Mouse (Mus musculus) macrophage (primary cell): ENCODE data around the gene Fkbp2. TPM values are rescaled to one million over a fixed set of nuclear protein-coding genes. Genes with fewer than 3 reads are reported as not detected.

ENCODE experiments used
- H3K27ac ChIP-seq: fragments of 350-480 bp; formaldehyde crosslinking; 2 replicates; pipeline ENCODE4 v1.9.0; 2021
- H3K36me3 ChIP-seq: fragments of 350-480 bp; formaldehyde crosslinking; 2 replicates; pipeline ENCODE4 v1.9.0; 2021; ENCODE audit errors: inconsistent target
- H3K4me3 ChIP-seq: fragments of 350-480 bp; formaldehyde crosslinking; 2 replicates; pipeline ENCODE4 v1.9.0; 2021; ENCODE audit errors: inconsistent target
- H3K79me2 ChIP-seq: fragments of 350-480 bp; formaldehyde crosslinking; 2 replicates; pipeline ENCODE4 v1.9.0; 2021; ENCODE audit errors: inconsistent target
- WGBS: methylation state at CpG from one replicate; pipeline ENCODE4 v1.1.7; 2026; ENCODE audit warnings: inconsistent platforms; ENCODE audit not compliant: missing documents; 5-methylcytosine and 5-hydroxymethylcytosine counted together
- polyA plus RNA-seq: library from polyadenylated mRNA; stranded (reverse); fragments of 250-400 nt; gene quantifications from 3 replicates; pipeline ENCODE4 v1.2.4, GENCODE M21; 2018; ENCODE audit warnings: inconsistent platforms
- total RNA-seq, 78 experiments: library from RNA; depleted of rRNA; stranded (reverse); fragments of 250-400 nt; gene quantifications; 1 replicate in 9 of 78; 2 replicates in 24 of 78; 3 replicates in 43 of 78; 4 replicates in 2 of 78; pipeline ENCODE4 v1.2.4; 2018; ENCODE audit warnings: inconsistent platforms in 56 of 78

Fkbp2 gene
- 10 to 100 TPM; 13.2 to 62.3 (median 33.3) TPM for total RNA-seq (2018; cell fraction: chromatin; rRNA removed)
- total RNA-seq (2018; cell fraction: cytosol; rRNA removed): 100 to 1,000 TPM in 19 of 26 experiments, 10 to 100 TPM in 7; 83.0 to 136 (median 111) TPM
- 100 to 1,000 TPM in 3 of 26 experiments, 10 to 100 TPM in 23; 35.1 to 113 (median 84.1) TPM for total RNA-seq (2018; cell fraction: nucleus; rRNA removed)
- polyA plus RNA-seq: 146 to 269 TPM (median 153 TPM) in 3 replicates

- Histone ChIP-seq H3K27ac (peak within 1 kb of the TSS; percentile 77), H3K4me3 (peak within 1 kb of the TSS; percentile 74), H3K79me2 (peaks cover 43% of the 10 kb centered on the region), H3K36me3 (0 out of 2 replicates have a peak, but pooled peaks cover 6% of the 10 kb centered on the region)
- under 1% methylated on average over 38 of the region's 38 CpGs for WGBS
Observed at GRCm38 (mm10) chr19:6980381-6981093, at the start of gene Fkbp2. Gene Fkbp2 (minus strand): TSS chr19:6980501.

GRCm38 (mm10) chr19:7029531-7029930 is 49.2 kb upstream of the Fkbp2 start:
- peaks cover 79% of the 10 kb centered on the region for H3K36me3 ChIP-seq
- 97% methylated on average over 5 of the region's 5 CpGs for WGBS
- no peaks in the 10 kb centered on the region; the same call in 1 of the 2 replicates for H3K79me2 ChIP-seq
- no peak overlapping the region for H3K4me3 ChIP-seq
- no peak overlapping the region for H3K27ac ChIP-seq

- 9% methylated on average over 3 of the region's 3 CpGs for WGBS
- H3K4me3 ChIP-seq: no peak overlapping the region
Observed at GRCm38 (mm10) chr19:7020224-7020641, 39.9 kb upstream of the Fkbp2 start.

GRCm38 (mm10) chr19:7019191-7019590 is 38.9 kb upstream of the Fkbp2 start, which contains the start of gene Fermt3:
Gene Fermt3 (minus strand): TSS chr19:7019469.
- Histone ChIP-seq H3K79me2 (peaks cover 45% of the 10 kb centered on the region), H3K27ac (peak within 1 kb of the TSS; percentile 100), H3K4me3 (peak within 1 kb of the TSS; percentile 88), H3K36me3 (peaks cover 53% of the 10 kb centered on the region; the same call in 1 of the 2 replicates)
- 1% methylated on average over 5 of the region's 5 CpGs for WGBS

More at GRCm38 (mm10) chr19:7020224-7020641, 39.9 kb upstream of the Fkbp2 start:
- H3K79me2 ChIP-seq: peaks cover 34% of the 10 kb centered on the region
- H3K36me3 ChIP-seq: peaks cover 54% of the 10 kb centered on the region; the same call in 1 of the 2 replicates
- peak overlapping the region; percentile 100 for H3K27ac ChIP-seq

GRCm38 (mm10) chr19:7018546-7018945 is 38.2 kb upstream of the Fkbp2 start:
- peaks cover 51% of the 10 kb centered on the region for H3K79me2 ChIP-seq
- 3% methylated on average over 11 of the region's 11 CpGs for WGBS
- H3K4me3 ChIP-seq: peak overlapping the region; percentile 88
- peak overlapping the region; percentile 100 for H3K27ac ChIP-seq
- peaks cover 55% of the 10 kb centered on the region; the same call in 1 of the 2 replicates for H3K36me3 ChIP-seq

- Histone ChIP-seq H3K79me2 (peaks cover 59% of the 10 kb centered on the region), H3K4me3 (peak overlapping the region; percentile 88), H3K27ac (peak overlapping the region; percentile 100), H3K36me3 (peaks cover 58% of the 10 kb centered on the region)
- 4% methylated on average over 12 of the region's 12 CpGs for WGBS
Observed at GRCm38 (mm10) chr19:7017541-7018457, 37.5 kb upstream of the Fkbp2 start.

- Histone ChIP-seq H3K36me3 (peaks cover 51% of the 10 kb centered on the region), H3K79me2 (peaks cover 83% of the 10 kb centered on the region), H3K27ac (no peak overlapping the region), H3K4me3 (no peak overlapping the region)
- 94% methylated on average over 20 of the region's 20 CpGs for WGBS
Observed at GRCm38 (mm10) chr19:7014481-7015135, 34.3 kb upstream of the Fkbp2 start.

GRCm38 (mm10) chr19:7013984-7014383 is 33.7 kb upstream of the Fkbp2 start:
- peaks cover 54% of the 10 kb centered on the region for H3K36me3 ChIP-seq
- no peak overlapping the region for H3K4me3 ChIP-seq
- no peak overlapping the region for H3K27ac ChIP-seq
- H3K79me2 ChIP-seq: peaks cover 83% of the 10 kb centered on the region
- 97% methylated on average over 9 of the region's 9 CpGs for WGBS

GRCm38 (mm10) chr19:7012426-7012825 is 32.1 kb upstream of the Fkbp2 start:
- peaks cover 85% of the 10 kb centered on the region for H3K79me2 ChIP-seq
- H3K27ac ChIP-seq: no peak overlapping the region
- no peak overlapping the region for H3K4me3 ChIP-seq
- 94% methylated on average over 4 of the region's 4 CpGs for WGBS
- H3K36me3 ChIP-seq: peaks cover 59% of the 10 kb centered on the region

- WGBS: 91% methylated on average over 3 of the region's 9 CpGs
- Histone ChIP-seq H3K79me2 (peaks cover 46% of the 10 kb centered on the region; the same call in 1 of the 2 replicates), H3K4me3 (no peak overlapping the region), H3K27ac (no peak overlapping the region), H3K36me3 (peaks cover 56% of the 10 kb centered on the region)
Observed at GRCm38 (mm10) chr19:7006892-7007593, 26.7 kb upstream of the Fkbp2 start.

- Histone ChIP-seq H3K36me3 (peaks cover 62% of the 10 kb centered on the region), H3K79me2 (peaks cover 2% of the 10 kb centered on the region; the same call in 1 of the 2 replicates), H3K27ac (no peak overlapping the region), H3K4me3 (no peak overlapping the region)
- 91% methylated on average over 19 of the region's 19 CpGs for WGBS
Observed at GRCm38 (mm10) chr19:6999360-7000063, 19.2 kb upstream of the Fkbp2 start.

- no peak overlapping the region for H3K4me3 ChIP-seq
- no peaks in the 10 kb centered on the region for H3K79me2 ChIP-seq
- peaks cover 46% of the 10 kb centered on the region for H3K36me3 ChIP-seq
- WGBS: 89% methylated on average over 9 of the region's 9 CpGs
- no peak overlapping the region for H3K27ac ChIP-seq
Observed at GRCm38 (mm10) chr19:6997721-6998290, 17.5 kb upstream of the Fkbp2 start.
